In genomic region chr13:90510479-90510878, GRCm38 (mm10) we compare ENCODE assay signal across 21 mouse cellular contexts.
A peak's percentile ranks its signal among the peaks of the same experiment; 100 is the strongest.
DNase-seq lines count a peak whose midpoint lies in the region; ATAC-seq lines count a peak whose summit lies in the region.
"Had no signal": no experiment of that assay in that cellular context is flagged by ENCODE, and none has a peak within 500 bp of the region (broad histone marks: within the 10 kb centered on the region; RNA-seq: fewer than 3 reads in every experiment).

No protein-coding gene starts in this region.

- no peaks in the 10 kb centered on the region for H3K9me3 ChIP-seq in hindbrain, embryonic 14.5 days (ENCODE audit: control insufficient read depth, low read length)
- no peaks in the 10 kb centered on the region for H3K9me3 ChIP-seq in hindbrain, embryonic 12.5 days (replicated peaks)
- H3K9me3 ChIP-seq in neural tube, embryonic 14.5 days (ENCODE audit: control insufficient read depth, low read length): no peaks in the 10 kb centered on the region
- no peaks in the 10 kb centered on the region for H3K9me3 ChIP-seq in neural tube, embryonic 15.5 days (replicated peaks)
- no peaks in the 10 kb centered on the region for H3K9me3 ChIP-seq in forebrain, embryonic 16.5 days (ENCODE audit: control insufficient read depth, low read length)
- no peaks in the 10 kb centered on the region for H3K9me3 ChIP-seq in heart, embryonic 10.5 days
- H3K9me3 ChIP-seq: embryonic facial prominence, embryonic 13.5 days; heart, embryonic 12.5 days; hindbrain, embryonic 10.5 days had no signal

- H3K4me2 ChIP-seq in hindbrain, embryonic 14.5 days (replicated peaks): no peak overlapping the region
- H3K4me2 ChIP-seq in hindbrain, embryonic 12.5 days (replicated peaks): no peak overlapping the region
- H3K4me2 ChIP-seq in neural tube, embryonic 14.5 days (ENCODE audit: low read depth, low read length): no peak overlapping the region
- H3K4me2 ChIP-seq in neural tube, embryonic 15.5 days: no peak overlapping the region
- no peak overlapping the region for H3K4me2 ChIP-seq in forebrain, embryonic 16.5 days (ENCODE audit: low read length)
- H3K4me2 ChIP-seq: embryonic facial prominence, embryonic 13.5 days; heart, embryonic 12.5 days had no signal

- no peak overlapping the region for H3K27ac ChIP-seq in hindbrain, embryonic 14.5 days
- no peak overlapping the region for H3K27ac ChIP-seq in hindbrain, embryonic 12.5 days
- no peak overlapping the region for H3K27ac ChIP-seq in neural tube, embryonic 14.5 days (ENCODE audit: low read depth, low read length)
- no peak overlapping the region for H3K27ac ChIP-seq in neural tube, embryonic 15.5 days (replicated peaks)
- no peak overlapping the region for H3K27ac ChIP-seq in forebrain, embryonic 16.5 days (ENCODE audit: low read length)
- no peak overlapping the region for H3K27ac ChIP-seq in heart, embryonic 10.5 days
- H3K27ac ChIP-seq: embryonic facial prominence, embryonic 13.5 days; heart, adult 2 months; hindbrain, embryonic 10.5 days had no signal

- H3K4me1 ChIP-seq in hindbrain, embryonic 14.5 days (replicated peaks; ENCODE audit: control insufficient read depth, insufficient read depth, low read length): no peaks in the 10 kb centered on the region
- peaks cover 4% of the 10 kb centered on the region; the same call in 1 of the 2 replicates for H3K4me1 ChIP-seq in hindbrain, embryonic 12.5 days
- no peaks in the 10 kb centered on the region for H3K4me1 ChIP-seq in neural tube, embryonic 14.5 days (ENCODE audit: control insufficient read depth, insufficient read depth, low read length)
- H3K4me1 ChIP-seq in neural tube, embryonic 15.5 days: no peaks in the 10 kb centered on the region
- no peaks in the 10 kb centered on the region for H3K4me1 ChIP-seq in forebrain, embryonic 16.5 days (replicated peaks; ENCODE audit: control insufficient read depth, insufficient read depth, low read length)
- peaks cover under 1% of the 10 kb centered on the region; the same call in 1 of the 2 replicates for H3K4me1 ChIP-seq in heart, embryonic 10.5 days
- H3K4me1 ChIP-seq: heart, embryonic 12.5 days; hindbrain, embryonic 10.5 days had no signal

- peak; percentile 73 for ATAC-seq in hindbrain, embryonic 14.5 days (ENCODE audit: low FRiP score)
- ATAC-seq in hindbrain, embryonic 12.5 days (ENCODE audit: low FRiP score): no peak
- ATAC-seq in neural tube, embryonic 14.5 days (ENCODE audit: low read depth): peak; percentile 36; the same call in 1 of the 2 replicates
- ATAC-seq in neural tube, embryonic 15.5 days (ENCODE audit: low FRiP score): no peak
- 0 out of 2 replicates have a peak, but pooled peaks have one; percentile 22 for ATAC-seq in forebrain, embryonic 16.5 days
- ATAC-seq: activated CD4-positive, CD25-positive, alpha-beta regulatory T cell, adult 4 months; hindbrain, embryonic 16.5 days; inflammation-experienced regulatory T-cells, adult 6 months; Patski had no signal

- 65% methylated on average over 6 of the region's 6 CpGs for WGBS in hindbrain, embryonic 14.5 days
- 73% methylated on average over 6 of the region's 6 CpGs for WGBS in hindbrain, embryonic 12.5 days
- 65% methylated on average over 6 of the region's 6 CpGs for WGBS in neural tube, embryonic 14.5 days
- 64% methylated on average over 6 of the region's 6 CpGs for WGBS in neural tube, embryonic 15.5 days
- 28% methylated on average over 6 of the region's 6 CpGs for WGBS in forebrain, embryonic 16.5 days
- WGBS in heart, embryonic 10.5 days: 83% methylated on average over 6 of the region's 6 CpGs

- no peaks in the 10 kb centered on the region for H3K27me3 ChIP-seq in hindbrain, embryonic 14.5 days (ENCODE audit: control insufficient read depth, insufficient read depth, low read length)
- H3K27me3 ChIP-seq in hindbrain, embryonic 12.5 days: no peaks in the 10 kb centered on the region
- no peaks in the 10 kb centered on the region for H3K27me3 ChIP-seq in neural tube, embryonic 14.5 days (ENCODE audit: control insufficient read depth, insufficient read depth, low read length)
- H3K27me3 ChIP-seq in neural tube, embryonic 15.5 days (replicated peaks): no peaks in the 10 kb centered on the region
- H3K27me3 ChIP-seq in forebrain, embryonic 16.5 days (replicated peaks; ENCODE audit: control insufficient read depth, insufficient read depth, low read length): no peaks in the 10 kb centered on the region
- H3K27me3 ChIP-seq in heart, embryonic 10.5 days (ENCODE audit: insufficient read depth, poor library complexity, severe bottlenecking): no peaks in the 10 kb centered on the region
- H3K27me3 ChIP-seq: CH12.LX; embryonic facial prominence, embryonic 13.5 days; heart, embryonic 12.5 days; Patski had no signal

- no peak overlapping the region for H3K4me3 ChIP-seq in hindbrain, embryonic 14.5 days (replicated peaks; ENCODE audit: low read length)
- H3K4me3 ChIP-seq in hindbrain, embryonic 12.5 days: no peak overlapping the region
- no peak overlapping the region for H3K4me3 ChIP-seq in neural tube, embryonic 14.5 days (ENCODE audit: low read depth, low read length)
- no peak overlapping the region for H3K4me3 ChIP-seq in neural tube, embryonic 15.5 days (replicated peaks)
- no peak overlapping the region for H3K4me3 ChIP-seq in forebrain, embryonic 16.5 days (replicated peaks; ENCODE audit: low read length)
- no peak overlapping the region for H3K4me3 ChIP-seq in heart, embryonic 10.5 days
- H3K4me3 ChIP-seq: embryonic facial prominence, embryonic 13.5 days; heart, adult 2 months; heart, embryonic 12.5 days; hindbrain, embryonic 10.5 days had no signal

- H3K9ac ChIP-seq in hindbrain, embryonic 14.5 days: no peak overlapping the region
- H3K9ac ChIP-seq in hindbrain, embryonic 12.5 days: no peak overlapping the region
- no peak overlapping the region for H3K9ac ChIP-seq in neural tube, embryonic 14.5 days (replicated peaks; ENCODE audit: low read depth, low read length)
- H3K9ac ChIP-seq in neural tube, embryonic 15.5 days (replicated peaks): no peak overlapping the region
- no peak overlapping the region for H3K9ac ChIP-seq in forebrain, embryonic 16.5 days (replicated peaks; ENCODE audit: low read depth, low read length)
- H3K9ac ChIP-seq: embryonic facial prominence, embryonic 13.5 days; heart, embryonic 12.5 days had no signal

- no peaks in the 10 kb centered on the region for H3K36me3 ChIP-seq in hindbrain, embryonic 14.5 days (replicated peaks; ENCODE audit: control insufficient read depth, insufficient read depth)
- no peaks in the 10 kb centered on the region for H3K36me3 ChIP-seq in hindbrain, embryonic 12.5 days
- H3K36me3 ChIP-seq in neural tube, embryonic 14.5 days (ENCODE audit: control insufficient read depth, insufficient read depth, low read length): no peaks in the 10 kb centered on the region
- H3K36me3 ChIP-seq in neural tube, embryonic 15.5 days: no peaks in the 10 kb centered on the region
- no peaks in the 10 kb centered on the region for H3K36me3 ChIP-seq in forebrain, embryonic 16.5 days (ENCODE audit: control insufficient read depth, insufficient read depth)
- no peaks in the 10 kb centered on the region for H3K36me3 ChIP-seq in heart, embryonic 10.5 days
- H3K36me3 ChIP-seq: embryonic facial prominence, embryonic 13.5 days; heart, embryonic 12.5 days; hindbrain, embryonic 10.5 days had no signal

- no peak for DNase-seq in hindbrain, embryonic 14.5 days (ENCODE audit: low spot score)
- DNase-seq in heart, embryonic 10.5 days (ENCODE audit: low spot score): no peak
- no peak for DNase-seq in thymus, postnatal 4 days
- DNase-seq: adrenal gland, postnatal 14 days; cerebellum, adult 18-20 months; cerebellum, adult 9-11 months; cerebellum, postnatal 36 days; gastrocnemius, postnatal 10 days; heart, adult 2 months had no signal

Comparison
In these comparisons a context has a peak if more than half of its experiments do, and no peak if none do; other contexts are left out.
1. ATAC-seq: peak in hindbrain, embryonic 14.5 days (single experiment), neural tube, embryonic 14.5 days (single experiment) and forebrain, embryonic 16.5 days (single experiment); none in hindbrain, embryonic 12.5 days (single experiment) and neural tube, embryonic 15.5 days (single experiment).